ENCODE assay signal across 8 mouse cellular contexts in genomic region chr19:44299902-44300301, GRCm38 (mm10). TPM values are rescaled to one million over a fixed set of nuclear protein-coding genes. Genes with fewer than 3 reads are reported as not detected.
A peak's percentile ranks its signal among the peaks of the same experiment; 100 is the strongest.
DNase-seq lines count a peak whose midpoint lies in the region; ATAC-seq and TF ChIP-seq lines count a peak whose summit lies in the region.

No protein-coding gene starts in this region.

- H3K36me3 ChIP-seq in forebrain, embryonic 14.5 days (ENCODE audit: control insufficient read depth, insufficient read depth, low read length): peaks cover 99% of the 10 kb centered on the region
- peaks cover 80% of the 10 kb centered on the region for H3K36me3 ChIP-seq in neural tube, embryonic 14.5 days (ENCODE audit: control insufficient read depth, insufficient read depth, low read length)

- H3K4me2 ChIP-seq in forebrain, embryonic 14.5 days (ENCODE audit: low read length): peak overlapping the region; percentile 28; the same call in 1 of the 2 replicates
- H3K4me2 ChIP-seq in neural tube, embryonic 14.5 days (ENCODE audit: low read depth, low read length): peak overlapping the region; percentile 95; the same call in 1 of the 2 replicates

- DNase-seq in layer of hippocampus, adult 2 months (ENCODE audit: low spot score in 2 of 2): no peak
- no peak for DNase-seq in layer of hippocampus, adult 9-10 months (ENCODE audit: low spot score)
- DNase-seq in forebrain, embryonic 14.5 days (ENCODE audit: low spot score): no peak
- DNase-seq in liver: peak; percentile 37
- DNase-seq in spleen, adult 12 weeks (ENCODE audit: low spot score): no peak
- DNase-seq in right cerebral cortex, adult 18-20 months: no peak
- no peak for DNase-seq in thymus, postnatal 4 days

- peaks cover 25% of the 10 kb centered on the region for H3K4me1 ChIP-seq in forebrain, embryonic 14.5 days (ENCODE audit: control insufficient read depth, insufficient read depth, low read length)
- H3K4me1 ChIP-seq in neural tube, embryonic 14.5 days (ENCODE audit: control insufficient read depth, insufficient read depth, low read length): peaks cover 51% of the 10 kb centered on the region

- WGBS in forebrain, embryonic 14.5 days: 79% methylated on average over 6 of the region's 6 CpGs
- WGBS in neural tube, embryonic 14.5 days: 82% methylated on average over 6 of the region's 6 CpGs

- ATAC-seq in forebrain, embryonic 14.5 days: no peak
- ATAC-seq in neural tube, embryonic 14.5 days (ENCODE audit: low read depth): no peak

- peak overlapping the region; percentile 37 for H3K4me3 ChIP-seq in layer of hippocampus, adult 2 months
- H3K4me3 ChIP-seq in forebrain, embryonic 14.5 days (ENCODE audit: low read depth, low read length): no peak overlapping the region
- no peak overlapping the region for H3K4me3 ChIP-seq in neural tube, embryonic 14.5 days (ENCODE audit: low read depth, low read length)

- no peaks in the 10 kb centered on the region for H3K9me3 ChIP-seq in forebrain, embryonic 14.5 days (replicated peaks; ENCODE audit: control insufficient read depth, low read length)
- H3K9me3 ChIP-seq in neural tube, embryonic 14.5 days (ENCODE audit: control insufficient read depth, low read length): no peaks in the 10 kb centered on the region

- H3K9ac ChIP-seq in forebrain, embryonic 14.5 days (ENCODE audit: low read length): 0 out of 2 replicates have a peak overlapping the region, but pooled peaks have one; percentile 46
- H3K9ac ChIP-seq in neural tube, embryonic 14.5 days (replicated peaks; ENCODE audit: low read depth, low read length): no peak overlapping the region

- no peaks in the 10 kb centered on the region for H3K27me3 ChIP-seq in forebrain, embryonic 14.5 days (replicated peaks; ENCODE audit: control insufficient read depth, insufficient read depth, low read length)
- no peaks in the 10 kb centered on the region for H3K27me3 ChIP-seq in neural tube, embryonic 14.5 days (ENCODE audit: control insufficient read depth, insufficient read depth, low read length)

- peak overlapping the region; percentile 72; the same call in 1 of the 2 replicates for H3K27ac ChIP-seq in layer of hippocampus, adult 2 months
- H3K27ac ChIP-seq in forebrain, embryonic 14.5 days (ENCODE audit: low read depth, low read length): no peak overlapping the region
- H3K27ac ChIP-seq in neural tube, embryonic 14.5 days (ENCODE audit: low read depth, low read length): no peak overlapping the region

- TF ChIP-seq CTCF in layer of hippocampus, adult 2 months (conservative IDR thresholded peaks at IDR 0.05): no peak

RNA-seq across cellular contexts. Expression of gene Scd2, which starts 6.4 kb away (rescaled TPM):
- total RNA-seq in layer of hippocampus, adult 2 months (2021): 100 to 1,000 TPM; 597 to 622 TPM
- polyA plus RNA-seq in forebrain, embryonic 14.5 days (2014; fragmentation: Nextera tagmentation; extraction: Ambion mirVana): 220 and 266 TPM in 2 replicates
- polyA plus RNA-seq in neural tube, embryonic 14.5 days (2014; fragmentation: Nextera tagmentation; extraction: Ambion mirVana): 293 and 373 TPM in 2 replicates

RNA-seq across cellular contexts. Expression of gene Scd4, which starts 33.0 kb away (rescaled TPM):
- total RNA-seq in layer of hippocampus, adult 2 months (2021): 1 to 10 TPM; 2.3 to 2.5 TPM
- 0.10 and 0.42 TPM in 2 replicates for polyA plus RNA-seq in forebrain, embryonic 14.5 days (2014; fragmentation: Nextera tagmentation; extraction: Ambion mirVana)
- polyA plus RNA-seq in neural tube, embryonic 14.5 days (2014; fragmentation: Nextera tagmentation; extraction: Ambion mirVana): 0.13 and 0.15 TPM in 2 replicates
